ENCODE assay signal across 8 mouse cellular contexts in genomic region chr12:76822002-76822650, GRCm38 (mm10). TPM values are rescaled to one million over a fixed set of nuclear protein-coding genes. Genes with fewer than 3 reads are reported as not detected.
A peak's percentile ranks its signal among the peaks of the same experiment; 100 is the strongest.
DNase-seq lines count a peak whose midpoint lies in the region; ATAC-seq and TF ChIP-seq lines count a peak whose summit lies in the region.

No protein-coding gene starts in this region.

- H3K9ac ChIP-seq in lung, embryonic 14.5 days = peak overlapping the region; percentile 76
- H3K9ac ChIP-seq in embryonic facial prominence, embryonic 13.5 days = peak overlapping the region; percentile 87
- H3K9ac ChIP-seq in limb, embryonic 11.5 days (ENCODE audit: low read length) = peak overlapping the region; percentile 55
- H3K9ac ChIP-seq in midbrain, embryonic 16.5 days (ENCODE audit: low read depth, low read length) = peak overlapping the region; percentile 76

- H3K4me3 ChIP-seq in lung, embryonic 14.5 days (ENCODE audit: low read depth, low read length) = peak overlapping the region; percentile 64
- H3K4me3 ChIP-seq in embryonic facial prominence, embryonic 13.5 days = peak overlapping the region; percentile 75
- H3K4me3 ChIP-seq in hindbrain, embryonic 10.5 days = peak overlapping the region; percentile 80
- H3K4me3 ChIP-seq in limb, embryonic 11.5 days (ENCODE audit: low read depth, low read length) = peak overlapping the region; percentile 46
- peak overlapping the region; percentile 80 for H3K4me3 ChIP-seq in midbrain, embryonic 16.5 days (ENCODE audit: low read depth, low read length)

- H3K27me3 ChIP-seq in lung, embryonic 14.5 days (ENCODE audit: insufficient read depth, low read length) = no peaks in the 10 kb centered on the region; the same call in 1 of the 2 replicates
- peaks cover 40% of the 10 kb centered on the region for H3K27me3 ChIP-seq in embryonic facial prominence, embryonic 13.5 days
- peaks cover 74% of the 10 kb centered on the region for H3K27me3 ChIP-seq in hindbrain, embryonic 10.5 days (ENCODE audit: insufficient read depth, poor library complexity, severe bottlenecking)
- H3K27me3 ChIP-seq in limb, embryonic 11.5 days (ENCODE audit: control insufficient read depth, insufficient read depth, low read length) = peaks cover 20% of the 10 kb centered on the region
- no peaks in the 10 kb centered on the region for H3K27me3 ChIP-seq in midbrain, embryonic 16.5 days (ENCODE audit: control insufficient read depth, insufficient read depth, low read depth, low read length)

- peak overlapping the region; percentile 83 for H3K4me2 ChIP-seq in lung, embryonic 14.5 days
- H3K4me2 ChIP-seq in embryonic facial prominence, embryonic 13.5 days = peak overlapping the region; percentile 83
- H3K4me2 ChIP-seq in limb, embryonic 11.5 days (ENCODE audit: low read depth, severe bottlenecking) = peak overlapping the region; percentile 97
- H3K4me2 ChIP-seq in midbrain, embryonic 16.5 days (ENCODE audit: low read length) = peak overlapping the region; percentile 82

- peak; percentile 64 for DNase-seq in lung, embryonic 14.5 days
- DNase-seq in lung, postnatal 25 days (ENCODE audit: low spot score) = no peak
- peak; percentile 49 for DNase-seq in adrenal gland, postnatal 14 days
- peak; percentile 58 for DNase-seq in hindbrain, embryonic 10.5 days (ENCODE audit: low spot score)
- DNase-seq in limb, embryonic 11.5 days (ENCODE audit: low spot score) = peak; percentile 65
- peak; percentile 14 for DNase-seq in yolk sac, embryonic 10.5 days (ENCODE audit: low spot score)

- no peak for TF ChIP-seq CTCF in lung, embryonic 14.5 days (IDR thresholded peaks at IDR 0.05; ENCODE audit: low read depth)

- H3K27ac ChIP-seq in lung, embryonic 14.5 days (ENCODE audit: low read depth) = peak overlapping the region; percentile 66; the same call in 1 of the 2 replicates
- peak overlapping the region; percentile 22; the same call in 1 of the 2 replicates for H3K27ac ChIP-seq in embryonic facial prominence, embryonic 13.5 days
- H3K27ac ChIP-seq in hindbrain, embryonic 10.5 days = peak overlapping the region; percentile 87
- H3K27ac ChIP-seq in limb, embryonic 11.5 days (replicated peaks; ENCODE audit: low read depth, low read length) = no peak overlapping the region
- H3K27ac ChIP-seq in midbrain, embryonic 16.5 days (ENCODE audit: low read length) = peak overlapping the region; percentile 86

- ATAC-seq in lung, embryonic 14.5 days (ENCODE audit: insufficient read depth) = peak; percentile 43
- ATAC-seq in embryonic facial prominence, embryonic 13.5 days (ENCODE audit: insufficient number of reproducible peaks, insufficient read depth, low FRiP score, low TSS enrichment, low read depth) = peak; percentile 40
- ATAC-seq in limb, embryonic 11.5 days (ENCODE audit: insufficient number of reproducible peaks, low FRiP score, low TSS enrichment, low read depth) = peak; percentile 60
- ATAC-seq in midbrain, embryonic 16.5 days = peak; percentile 80

- no peaks in the 10 kb centered on the region for H3K36me3 ChIP-seq in lung, embryonic 14.5 days (ENCODE audit: insufficient read depth)
- no peaks in the 10 kb centered on the region for H3K36me3 ChIP-seq in embryonic facial prominence, embryonic 13.5 days
- H3K36me3 ChIP-seq in hindbrain, embryonic 10.5 days = no peaks in the 10 kb centered on the region
- H3K36me3 ChIP-seq in limb, embryonic 11.5 days (ENCODE audit: control insufficient read depth, insufficient read depth, low read length) = no peaks in the 10 kb centered on the region
- H3K36me3 ChIP-seq in midbrain, embryonic 16.5 days (ENCODE audit: control insufficient read depth, insufficient read depth, low read length) = no peaks in the 10 kb centered on the region

- WGBS in lung, embryonic 14.5 days = under 1% methylated on average over 65 of the region's 66 CpGs
- WGBS in embryonic facial prominence, embryonic 13.5 days = under 1% methylated on average over 66 of the region's 66 CpGs
- under 1% methylated on average over 66 of the region's 66 CpGs for WGBS in hindbrain, embryonic 10.5 days
- WGBS in limb, embryonic 11.5 days = 1% methylated on average over 28 of the region's 66 CpGs
- WGBS in midbrain, embryonic 16.5 days = under 1% methylated on average over 32 of the region's 66 CpGs

- H3K9me3 ChIP-seq in lung, embryonic 14.5 days (ENCODE audit: low read depth, low read length) = no peaks in the 10 kb centered on the region
- H3K9me3 ChIP-seq in embryonic facial prominence, embryonic 13.5 days = no peaks in the 10 kb centered on the region
- no peaks in the 10 kb centered on the region for H3K9me3 ChIP-seq in hindbrain, embryonic 10.5 days
- no peaks in the 10 kb centered on the region for H3K9me3 ChIP-seq in limb, embryonic 11.5 days (ENCODE audit: control insufficient read depth, low read length)
- H3K9me3 ChIP-seq in midbrain, embryonic 16.5 days (replicated peaks; ENCODE audit: control insufficient read depth, low read length, poor library complexity, severe bottlenecking) = no peaks in the 10 kb centered on the region

- peaks cover 30% of the 10 kb centered on the region for H3K4me1 ChIP-seq in lung, embryonic 14.5 days (ENCODE audit: insufficient read depth)
- peaks cover 41% of the 10 kb centered on the region for H3K4me1 ChIP-seq in embryonic facial prominence, embryonic 13.5 days
- peaks cover 55% of the 10 kb centered on the region for H3K4me1 ChIP-seq in hindbrain, embryonic 10.5 days (replicated peaks)
- H3K4me1 ChIP-seq in limb, embryonic 11.5 days (ENCODE audit: control insufficient read depth, insufficient read depth, low read length) = 0 out of 2 replicates have a peak, but pooled peaks cover 3% of the 10 kb centered on the region
- H3K4me1 ChIP-seq in midbrain, embryonic 16.5 days (ENCODE audit: control insufficient read depth, insufficient read depth, low read length) = peaks cover 36% of the 10 kb centered on the region

RNA-seq across cellular contexts. Expression of gene Rab15, which starts 0.6 kb away (rescaled TPM):
- polyA plus RNA-seq in lung, embryonic 14.5 days (2014; fragmentation: Nextera tagmentation; extraction: Ambion mirVana) = 26.0 and 36.5 TPM in 2 replicates
- 1.7 and 4.9 TPM in 2 replicates for total RNA-seq in adrenal gland, postnatal 14 days (2021)
- 27.1 and 32.2 TPM in 2 replicates for polyA plus RNA-seq in embryonic facial prominence, embryonic 13.5 days (2015; fragmentation: Nextera tagmentation; extraction: Ambion mirVana)
- polyA plus RNA-seq in hindbrain, embryonic 10.5 days (2016; fragmentation: Nextera tagmentation; extraction: Ambion mirVana) = 21.3 and 23.8 TPM in 2 replicates
- 8.7 and 9.5 TPM in 2 replicates for polyA plus RNA-seq in limb, embryonic 11.5 days (2014; fragmentation: Nextera tagmentation; extraction: Ambion mirVana)
- 52.1 and 53.8 TPM in 2 replicates for polyA plus RNA-seq in midbrain, embryonic 16.5 days (2015; fragmentation: Nextera tagmentation; extraction: Ambion mirVana)

RNA-seq across cellular contexts. Expression of gene Gpx2, which starts 26.8 kb away (rescaled TPM):
- 25.8 and 30.8 TPM in 2 replicates for polyA plus RNA-seq in lung, embryonic 14.5 days (2014; fragmentation: Nextera tagmentation; extraction: Ambion mirVana)
- not detected in 2 replicates for total RNA-seq in adrenal gland, postnatal 14 days (2021)
- polyA plus RNA-seq in embryonic facial prominence, embryonic 13.5 days (2015; fragmentation: Nextera tagmentation; extraction: Ambion mirVana) = 0.97 and 2.5 TPM in 2 replicates
- 0.49 TPM in 1 of 2 replicates, not detected in the other for polyA plus RNA-seq in hindbrain, embryonic 10.5 days (2016; fragmentation: Nextera tagmentation; extraction: Ambion mirVana)
- polyA plus RNA-seq in limb, embryonic 11.5 days (2014; fragmentation: Nextera tagmentation; extraction: Ambion mirVana) = 5.2 and 6.3 TPM in 2 replicates
- 0.11 TPM in 1 of 2 replicates, not detected in the other for polyA plus RNA-seq in midbrain, embryonic 16.5 days (2015; fragmentation: Nextera tagmentation; extraction: Ambion mirVana)

RNA-seq across cellular contexts. Expression of gene Fntb, which starts 56.7 kb away (rescaled TPM):
- polyA plus RNA-seq in lung, embryonic 14.5 days (2014; fragmentation: Nextera tagmentation; extraction: Ambion mirVana) = 43.5 and 48.4 TPM in 2 replicates
- total RNA-seq in adrenal gland, postnatal 14 days (2021) = 16.5 and 22.0 TPM in 2 replicates
- 41.5 and 41.8 TPM in 2 replicates for polyA plus RNA-seq in embryonic facial prominence, embryonic 13.5 days (2015; fragmentation: Nextera tagmentation; extraction: Ambion mirVana)
- polyA plus RNA-seq in hindbrain, embryonic 10.5 days (2016; fragmentation: Nextera tagmentation; extraction: Ambion mirVana) = 50.6 and 51.8 TPM in 2 replicates
- 47.6 and 48.8 TPM in 2 replicates for polyA plus RNA-seq in limb, embryonic 11.5 days (2014; fragmentation: Nextera tagmentation; extraction: Ambion mirVana)
- 41.6 and 42.9 TPM in 2 replicates for polyA plus RNA-seq in midbrain, embryonic 16.5 days (2015; fragmentation: Nextera tagmentation; extraction: Ambion mirVana)

RNA-seq across cellular contexts. Expression of gene Churc1, which starts 56.8 kb away (rescaled TPM):
- 119 and 137 TPM in 2 replicates for polyA plus RNA-seq in lung, embryonic 14.5 days (2014; fragmentation: Nextera tagmentation; extraction: Ambion mirVana)
- 74.0 and 75.3 TPM in 2 replicates for total RNA-seq in adrenal gland, postnatal 14 days (2021)
- 90.1 and 96.4 TPM in 2 replicates for polyA plus RNA-seq in embryonic facial prominence, embryonic 13.5 days (2015; fragmentation: Nextera tagmentation; extraction: Ambion mirVana)
- polyA plus RNA-seq in hindbrain, embryonic 10.5 days (2016; fragmentation: Nextera tagmentation; extraction: Ambion mirVana) = 132 and 135 TPM in 2 replicates
- 88.9 and 91.2 TPM in 2 replicates for polyA plus RNA-seq in limb, embryonic 11.5 days (2014; fragmentation: Nextera tagmentation; extraction: Ambion mirVana)
- 108 and 118 TPM in 2 replicates for polyA plus RNA-seq in midbrain, embryonic 16.5 days (2015; fragmentation: Nextera tagmentation; extraction: Ambion mirVana)
